Mouse (Mus musculus): ENCODE measurements around the gene Cpm. TPM values are rescaled to one million over a fixed set of nuclear protein-coding genes. Genes with fewer than 3 reads are reported as not detected.
A peak's percentile ranks its signal among the peaks of the same experiment; 100 is the strongest.
"Not testable (repeated sequence)": the region's sequence is repeated elsewhere in the genome, so short reads cannot be mapped to it uniquely, and the experiment has no call there.

The Cpm gene
- total RNA-seq, 2 experiments from 2014 or later, result 4.0 to 5.3 TPM

DNA sequence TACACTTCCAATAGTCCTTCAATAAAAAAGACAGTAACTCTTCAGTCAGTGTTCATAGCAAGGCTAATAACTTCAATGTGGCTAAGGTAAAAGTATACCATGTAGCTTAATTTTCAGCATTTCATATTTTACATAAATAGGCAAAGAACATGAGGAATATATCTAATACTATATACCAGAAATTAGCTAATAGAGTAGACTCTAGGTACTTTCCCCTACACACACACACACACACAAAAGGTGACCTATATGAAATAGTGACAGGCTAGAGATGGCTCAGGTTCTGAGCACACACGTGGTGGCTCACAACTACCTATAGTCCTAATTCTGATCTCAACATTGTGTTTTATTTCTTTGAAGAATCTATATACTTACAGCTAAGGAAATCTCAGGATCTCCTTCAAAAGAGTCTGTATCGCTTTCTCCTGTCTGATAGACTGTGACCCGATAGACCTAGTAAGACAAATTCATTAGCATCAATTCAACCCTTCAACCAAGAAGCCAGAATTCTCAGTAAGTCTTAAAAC lies 61.5 kb downstream of the Cpm start:
- intact Hi-C loops (cut with DNase I), result no loop called here
- DNase-seq (ENCODE audit: low spot score in 2 of 2), result no peak

DNA sequence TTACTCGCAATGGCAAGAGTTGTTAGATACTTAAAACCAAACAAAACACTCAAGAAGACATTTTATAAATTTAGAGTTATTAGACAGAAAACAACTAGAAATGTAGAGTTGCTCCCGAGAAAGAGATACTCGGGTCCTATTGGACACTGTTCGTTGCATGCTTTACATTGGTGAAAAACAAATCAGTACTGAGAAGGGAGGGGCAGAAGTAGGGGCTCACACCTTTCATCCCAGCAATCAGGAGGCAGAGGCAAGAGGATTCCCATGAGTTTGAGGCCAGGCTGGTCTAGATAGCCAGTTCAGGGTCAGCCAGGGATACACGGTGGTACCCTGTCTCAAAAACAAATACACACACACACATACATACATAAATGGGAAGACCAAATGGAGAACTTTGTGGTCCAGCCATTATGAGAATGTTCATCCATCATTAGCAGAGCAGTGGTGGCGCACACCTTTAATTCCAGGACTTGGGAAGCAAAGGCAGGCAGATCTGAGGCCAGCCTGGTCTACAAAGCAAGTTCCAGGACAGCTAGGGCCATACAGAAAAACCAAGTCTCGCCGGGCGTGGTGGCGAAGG lies 62.2 kb downstream of the Cpm start:
- intact Hi-C loops (cut with DNase I), result no loop called here
- no peak for DNase-seq (ENCODE audit: low spot score in 2 of 2)

DNA sequence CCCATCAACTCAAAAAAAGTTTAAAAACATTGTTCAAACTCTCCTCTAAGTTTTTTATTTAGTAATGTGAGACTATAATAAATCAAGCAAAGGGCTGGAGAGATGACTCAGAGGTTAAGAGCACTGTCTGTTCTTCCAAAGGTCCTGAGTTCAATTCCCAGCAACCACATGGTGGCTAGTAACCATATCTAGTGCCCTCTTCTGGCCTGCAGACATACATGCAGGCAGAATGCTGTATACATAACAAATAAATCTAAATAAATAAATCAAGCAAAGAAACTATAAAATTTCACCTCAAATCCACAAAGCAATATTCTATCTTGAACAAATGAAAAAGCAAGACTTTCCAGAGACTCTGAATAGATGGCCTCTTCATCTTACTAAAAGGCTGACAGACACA lies 62.9 kb downstream of the Cpm start:
- no peak for DNase-seq (ENCODE audit: low spot score in 2 of 2)
- intact Hi-C loops (cut with DNase I), result no loop called here

DNA sequence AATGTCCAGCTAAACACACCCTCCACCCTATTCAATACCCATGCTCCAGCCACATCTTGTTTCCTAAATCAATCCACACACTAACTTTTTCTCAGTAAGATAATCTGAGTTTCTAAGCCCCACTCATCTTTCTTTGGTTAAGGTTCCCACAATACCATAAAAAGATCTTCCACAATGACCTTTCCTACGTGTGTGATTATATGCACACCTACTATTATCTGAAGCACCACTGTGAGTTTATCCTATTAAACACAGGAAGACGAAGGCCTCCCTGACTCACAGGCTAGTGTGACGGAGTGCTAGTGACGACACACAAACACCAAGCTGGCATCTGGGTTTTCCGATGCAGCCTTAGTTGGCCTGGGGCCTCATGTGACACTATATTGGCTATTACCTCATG lies 63.7 kb downstream of the Cpm start:
- no peak for DNase-seq (ENCODE audit: low spot score in 2 of 2)
- intact Hi-C loops (cut with DNase I), result no loop called here

DNA sequence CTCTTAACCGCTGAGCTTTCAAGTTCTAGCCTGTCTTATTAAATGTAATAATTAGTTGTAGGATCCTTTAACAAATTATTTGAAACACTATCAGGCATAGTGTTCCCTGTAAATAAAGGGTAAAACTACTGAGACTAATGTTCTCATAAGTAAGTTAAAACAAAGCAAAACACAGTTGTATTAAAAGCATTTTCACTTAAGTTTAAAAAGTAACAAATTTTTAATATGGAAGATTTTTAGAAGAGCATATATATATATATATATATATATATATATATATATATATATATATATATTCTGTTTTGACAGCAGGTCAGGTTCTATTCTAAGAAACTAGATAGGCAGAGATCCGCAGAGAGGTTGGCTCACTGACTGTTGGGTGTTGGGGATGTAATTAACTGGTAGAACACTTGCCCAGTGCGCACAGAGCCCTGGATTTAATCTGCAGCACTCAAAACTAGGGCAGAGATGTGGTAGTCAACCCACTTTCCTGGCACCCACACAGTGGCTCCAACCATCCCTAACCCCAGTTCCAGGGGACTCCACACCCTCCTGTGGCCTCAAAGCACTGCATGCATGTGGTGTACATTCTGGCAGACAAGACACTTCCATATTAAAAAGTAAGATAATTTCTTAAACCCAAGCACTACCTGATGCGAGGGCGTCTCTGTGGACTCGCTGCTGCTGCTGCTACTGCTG lies 65.1 kb downstream of the Cpm start:
- DNase-seq (ENCODE audit: low spot score in 2 of 2), result peak in 1 of 2 experiments; percentile 28
- intact Hi-C loops (cut with DNase I), result no loop called here

DNA sequence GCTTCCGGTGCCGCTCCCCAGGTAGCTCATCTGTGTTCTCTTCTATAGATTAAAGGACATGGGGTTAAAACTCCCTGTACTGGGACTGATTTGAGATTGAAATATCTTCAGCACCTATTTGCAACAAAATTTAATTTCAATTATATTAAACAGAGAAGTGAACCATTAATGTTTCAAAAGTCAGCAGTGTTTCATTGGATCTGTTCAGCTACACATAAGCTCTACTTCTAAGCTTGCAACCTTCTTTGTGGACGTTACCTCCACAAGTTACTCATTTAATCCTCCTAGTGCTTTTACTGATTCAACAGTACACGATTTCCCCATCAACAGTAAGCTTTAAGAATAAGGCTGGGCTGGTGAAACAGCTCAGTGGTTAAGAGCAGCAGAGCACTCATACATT lies 65.7 kb downstream of the Cpm start:
- intact Hi-C loops (cut with DNase I), result no loop called here
- no peak for DNase-seq (ENCODE audit: low spot score in 2 of 2)

DNA sequence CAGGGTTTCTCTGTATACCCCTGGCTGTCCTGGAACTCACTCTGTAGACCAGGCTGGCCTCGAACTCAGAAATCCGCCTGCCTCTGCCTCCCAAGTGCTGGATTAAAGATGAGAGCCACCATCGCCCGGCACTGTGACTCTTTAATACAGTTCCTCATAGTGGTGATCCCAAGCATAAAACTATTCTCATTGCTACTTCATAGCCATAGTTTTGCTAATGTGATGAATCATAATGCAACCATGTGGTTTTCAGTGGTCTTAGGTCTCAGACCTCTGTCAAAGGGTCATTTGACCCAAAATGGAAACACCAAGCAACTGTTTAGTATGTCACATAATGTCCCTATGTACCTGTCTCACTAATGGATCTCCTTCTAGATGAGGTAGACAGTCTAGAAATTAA lies 66.3 kb downstream of the Cpm start:
- intact Hi-C loops (cut with DNase I), result no loop called here
- no peak for DNase-seq (ENCODE audit: low spot score in 2 of 2)

DNA sequence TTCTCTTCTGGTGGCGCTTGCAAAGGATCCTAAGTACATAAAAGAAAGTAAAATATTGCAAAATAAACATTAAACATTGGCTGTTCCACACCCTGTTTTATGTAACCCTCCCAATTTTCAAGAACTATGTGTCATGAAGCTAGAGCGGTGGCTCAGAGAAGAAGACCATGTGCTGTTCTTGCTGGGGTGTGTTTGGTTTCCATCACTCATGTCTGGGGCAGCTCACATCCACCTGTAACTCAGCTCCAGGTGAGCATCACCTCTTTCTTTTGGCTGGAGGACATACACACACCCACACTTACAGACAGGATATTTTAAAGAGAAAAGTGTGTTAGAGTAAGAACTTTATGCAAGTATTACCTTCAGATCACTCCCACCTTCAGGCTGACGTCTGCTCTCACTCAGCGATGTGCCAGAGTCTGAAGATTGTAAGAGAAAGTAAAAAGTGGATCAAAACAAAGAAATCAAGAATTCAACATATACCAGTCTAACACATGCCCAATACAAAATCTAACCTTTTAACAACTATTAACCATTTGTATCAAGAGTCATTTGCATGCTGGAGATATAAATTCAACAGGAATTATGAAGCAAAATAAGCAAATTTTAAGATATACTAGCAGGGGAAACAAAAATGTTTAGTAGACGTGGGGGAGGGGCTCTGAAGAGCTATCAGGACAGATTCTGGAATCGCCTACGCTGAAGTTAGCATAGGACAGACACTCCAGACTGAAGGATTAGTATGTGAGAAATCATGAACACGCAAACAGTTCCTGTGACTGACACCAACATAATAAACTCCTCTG lies 66.9 kb downstream of the Cpm start:
- intact Hi-C loops (cut with DNase I), result no loop called here
- no peak for DNase-seq (ENCODE audit: low spot score in 2 of 2)

DNA sequence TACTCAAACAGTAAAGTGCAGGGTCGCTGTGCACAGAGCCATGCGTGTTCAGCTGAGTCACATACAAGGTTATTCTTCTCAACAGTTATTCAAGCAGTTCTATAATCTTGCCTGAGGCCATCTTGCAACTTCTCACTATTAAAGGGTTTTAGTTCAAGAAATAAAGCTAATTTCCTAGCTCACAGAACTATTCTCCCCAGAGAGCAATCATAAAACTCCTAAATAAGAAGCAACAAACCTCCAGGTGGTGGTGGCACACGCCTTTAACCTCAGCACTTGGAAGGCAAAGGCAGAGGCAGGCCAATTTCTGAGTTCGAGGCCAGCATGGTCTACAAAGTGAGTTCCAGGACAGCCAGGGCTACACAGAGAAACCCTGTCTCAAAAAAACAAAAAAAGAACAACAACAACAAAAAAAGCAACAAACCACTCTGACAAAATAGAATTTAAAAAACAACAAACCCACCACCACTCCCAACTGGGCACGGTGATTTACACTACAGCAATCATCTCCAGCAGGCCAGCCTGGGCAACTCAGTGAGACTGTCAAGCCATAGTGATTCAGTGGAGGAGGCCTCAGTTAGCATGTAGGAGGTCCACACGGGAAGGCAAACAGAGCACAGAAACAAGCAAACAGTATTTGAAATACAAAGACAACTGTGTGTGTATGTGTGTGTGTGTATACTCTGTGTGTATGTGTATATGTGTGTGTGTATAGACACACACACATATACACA lies 67.7 kb downstream of the Cpm start:
- DNase-seq (ENCODE audit: low spot score in 2 of 2), result no peak
- intact Hi-C loops (cut with DNase I), result no loop called here

DNA sequence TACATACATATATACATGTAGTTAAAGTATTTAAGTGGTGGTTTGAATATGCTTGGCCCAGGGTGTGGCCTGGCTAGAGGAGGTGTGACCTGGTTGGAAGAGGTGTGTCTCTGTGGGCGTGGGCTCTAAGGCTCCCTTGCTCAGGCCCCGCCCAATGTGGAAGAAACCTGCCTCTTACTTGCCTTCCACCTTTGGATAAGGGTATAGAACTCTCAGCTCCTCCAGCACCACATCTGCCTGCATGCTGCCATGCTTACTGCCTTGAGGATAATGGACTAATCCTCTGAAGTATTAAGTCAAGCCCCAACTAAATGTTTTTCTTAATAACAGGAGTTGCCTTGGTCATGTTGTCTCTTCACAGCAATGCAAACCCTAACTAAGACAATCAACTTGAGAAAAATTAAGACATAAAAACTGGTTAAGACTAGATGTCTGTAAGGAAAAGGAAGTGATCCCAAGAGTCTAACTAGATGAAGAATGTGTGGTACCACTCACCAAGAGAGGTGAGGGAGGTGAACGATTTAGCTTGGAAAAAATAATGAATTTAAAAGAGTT lies 68.3 kb downstream of the Cpm start:
- intact Hi-C loops (cut with DNase I), result no loop called here

DNA sequence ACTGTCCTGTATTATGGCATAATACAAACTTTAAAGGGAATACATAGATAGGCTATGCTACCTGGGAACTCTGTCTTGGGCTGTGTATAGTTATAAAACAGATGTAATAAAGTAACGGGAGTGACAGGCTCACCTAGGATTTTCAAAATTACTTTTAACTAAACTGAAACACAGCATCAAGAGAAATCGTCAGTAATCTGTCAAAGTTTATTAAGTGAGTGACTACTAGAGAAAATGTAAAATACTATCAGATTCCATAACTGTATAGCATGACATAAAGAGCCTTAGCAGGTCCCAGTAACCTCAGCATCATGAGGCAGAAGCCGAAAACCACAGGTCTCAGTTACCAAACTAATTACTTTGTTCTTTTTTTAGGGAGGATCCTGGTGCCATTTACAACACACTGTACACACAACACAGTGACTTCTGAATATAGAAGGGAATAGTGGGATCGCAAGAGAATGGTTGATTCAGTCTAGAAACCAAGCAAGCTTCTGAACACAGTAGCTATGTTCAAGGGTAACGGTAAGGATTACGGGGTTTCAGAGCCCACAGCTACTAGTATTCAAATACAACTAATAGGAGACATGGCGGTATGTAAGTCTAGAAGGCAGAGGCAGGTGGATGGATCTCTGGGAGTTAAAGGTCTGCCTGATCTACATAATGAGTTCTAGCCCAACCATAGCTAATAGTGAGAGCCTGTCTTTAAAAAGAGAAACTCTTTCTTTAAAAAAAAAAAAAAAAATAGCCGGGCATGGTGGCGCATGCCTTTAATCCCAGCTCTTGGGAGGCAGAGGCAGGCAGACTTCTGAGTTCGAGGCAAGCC lies 69.2 kb downstream of the Cpm start:
- intact Hi-C loops (cut with DNase I), result no loop called here
- no peak for DNase-seq (ENCODE audit: low spot score in 2 of 2)

More for the DNA sequence above, 68.3 kb downstream of the Cpm start:
- no peak for DNase-seq (ENCODE audit: low spot score in 2 of 2)

DNA sequence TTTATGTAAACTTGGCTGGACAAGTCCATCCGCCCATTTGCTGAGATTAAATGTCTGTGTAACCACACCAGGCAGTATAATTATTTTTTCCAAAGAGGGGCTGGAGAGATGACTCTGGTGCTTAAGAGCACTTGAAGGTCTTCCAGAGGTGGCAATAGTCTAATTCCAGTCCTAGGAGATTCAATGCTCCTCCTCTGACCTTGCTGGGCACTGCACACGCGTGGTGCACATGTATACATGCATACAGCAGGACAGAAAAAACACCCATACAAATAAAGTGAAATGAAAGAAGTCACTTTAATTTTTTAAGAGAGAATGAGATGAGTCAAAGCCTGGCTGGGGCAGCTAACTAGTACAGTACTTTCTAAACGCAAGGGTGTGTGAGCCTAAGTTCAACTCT lies 70.6 kb downstream of the Cpm start:
- no peak for DNase-seq (ENCODE audit: low spot score in 2 of 2)
- intact Hi-C loops (cut with DNase I), result no loop called here

DNA sequence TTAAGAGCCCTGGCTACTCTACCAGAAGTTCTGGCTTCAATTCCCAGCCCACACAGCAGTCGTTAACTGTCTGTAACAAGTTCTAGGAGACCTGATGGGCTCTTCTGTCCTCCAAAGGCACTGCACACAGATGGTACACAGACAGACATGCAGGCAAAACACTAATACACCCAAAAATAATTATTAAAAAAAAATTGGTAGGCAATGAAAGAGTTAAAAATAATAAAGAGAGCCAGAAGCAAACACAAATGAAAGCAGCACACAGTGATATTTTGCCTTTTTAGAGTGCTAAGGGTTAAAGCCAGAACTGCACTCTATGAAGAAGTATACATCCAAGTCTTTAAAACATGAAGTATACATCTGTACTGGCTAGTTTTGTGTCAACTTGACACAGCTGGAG lies 71.2 kb downstream of the Cpm start:
- intact Hi-C loops (cut with DNase I), result no loop called here

DNA sequence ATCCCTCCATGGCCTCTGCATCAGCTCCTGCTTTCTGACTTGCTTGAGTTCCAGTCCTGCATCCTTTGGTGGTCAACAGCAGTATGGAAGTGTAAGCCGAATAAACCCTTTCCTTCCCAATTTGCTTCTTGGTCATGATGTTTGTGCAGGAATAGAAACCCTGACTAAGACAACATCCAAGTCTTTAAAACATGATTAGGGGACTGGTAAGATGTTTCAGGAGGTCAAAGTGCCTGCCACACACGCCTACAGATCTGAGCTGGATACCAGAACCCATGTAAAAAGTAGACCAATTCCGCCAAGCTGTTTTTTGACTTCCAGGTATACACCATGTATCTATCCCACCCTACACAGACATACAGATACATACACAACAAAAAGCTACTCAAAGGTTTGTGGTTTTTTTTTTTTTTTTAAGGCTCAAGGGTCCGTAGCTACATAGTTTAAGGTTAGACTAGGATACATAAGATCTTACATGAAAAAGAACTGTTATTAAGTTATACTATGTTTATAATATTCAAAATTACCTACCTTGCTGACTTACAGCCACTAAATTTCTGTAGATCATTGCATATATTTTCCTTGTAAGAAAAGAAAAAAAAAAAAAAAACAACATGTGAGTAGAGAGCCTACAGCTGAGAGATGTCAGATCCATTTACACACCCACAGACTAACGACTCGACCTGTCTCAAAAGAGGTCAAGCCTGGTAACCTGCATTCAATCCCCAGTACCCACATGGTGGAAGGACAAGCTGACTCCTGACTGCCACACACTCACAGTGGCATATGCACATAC lies 71.9 kb downstream of the Cpm start:
- no peak for DNase-seq (ENCODE audit: low spot score in 2 of 2)
- intact Hi-C loops (cut with DNase I), result no loop called here

More for the DNA sequence above, 71.2 kb downstream of the Cpm start:
- DNase-seq (ENCODE audit: low spot score in 2 of 2), result no peak

DNA sequence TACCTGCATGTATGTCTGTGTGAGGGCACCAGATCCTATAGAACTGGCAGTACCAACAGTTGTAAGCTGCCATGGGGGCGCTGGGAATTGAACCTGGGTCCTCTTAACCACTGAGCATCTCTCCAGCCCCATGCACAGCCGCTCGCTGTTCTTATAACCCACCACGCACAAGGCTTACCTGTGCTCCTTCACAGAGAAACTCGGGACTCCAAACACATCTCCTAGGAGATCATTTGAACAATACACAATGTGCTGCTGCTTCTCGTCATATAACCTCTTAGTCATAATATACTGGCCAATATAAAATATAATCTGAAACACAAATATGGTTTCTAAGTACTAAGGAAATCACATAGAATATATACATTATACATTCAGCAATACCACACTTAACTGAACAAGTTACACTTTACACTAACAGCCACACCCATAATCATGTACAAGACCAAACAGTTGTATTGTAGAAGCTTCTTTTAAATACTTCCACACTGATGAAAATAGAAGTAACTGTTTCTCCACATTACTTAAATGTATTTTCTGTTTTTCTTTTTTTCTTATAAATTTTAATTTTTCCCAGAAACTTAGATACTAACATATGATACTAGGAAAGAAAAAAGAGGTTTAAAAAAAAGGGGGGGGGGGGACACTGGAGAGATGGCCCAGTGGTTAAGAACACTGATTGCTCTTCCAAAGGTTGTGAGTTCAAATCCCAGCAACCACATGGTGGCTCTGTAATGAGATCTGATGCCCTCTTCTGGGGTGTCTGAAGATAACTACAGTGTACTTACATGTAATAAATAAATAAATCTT lies 72.9 kb downstream of the Cpm start:
- DNase-seq (ENCODE audit: low spot score in 2 of 2), result no peak
- intact Hi-C loops (cut with DNase I), result no loop called here

DNA sequence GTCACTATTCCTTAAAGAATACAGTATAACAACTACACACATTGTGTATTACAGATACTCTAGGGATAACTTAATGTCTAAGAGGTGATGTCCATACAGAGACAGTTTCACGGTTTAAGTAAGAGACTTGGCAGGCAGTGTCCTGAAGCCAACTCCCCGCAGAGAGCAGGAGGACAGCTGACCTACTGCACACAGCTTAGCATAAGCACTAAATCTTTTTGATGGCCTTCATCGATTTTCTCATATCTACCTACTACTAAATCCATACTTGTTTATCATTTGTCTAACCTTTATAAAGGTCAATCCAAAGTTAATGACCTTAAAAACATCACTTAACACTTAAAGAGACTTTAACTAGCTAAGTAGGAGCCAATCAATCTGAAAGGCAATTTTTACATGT lies 74.2 kb downstream of the Cpm start:
- intact Hi-C loops (cut with DNase I), result no loop called here
- DNase-seq (ENCODE audit: low spot score in 2 of 2), result no peak

DNA sequence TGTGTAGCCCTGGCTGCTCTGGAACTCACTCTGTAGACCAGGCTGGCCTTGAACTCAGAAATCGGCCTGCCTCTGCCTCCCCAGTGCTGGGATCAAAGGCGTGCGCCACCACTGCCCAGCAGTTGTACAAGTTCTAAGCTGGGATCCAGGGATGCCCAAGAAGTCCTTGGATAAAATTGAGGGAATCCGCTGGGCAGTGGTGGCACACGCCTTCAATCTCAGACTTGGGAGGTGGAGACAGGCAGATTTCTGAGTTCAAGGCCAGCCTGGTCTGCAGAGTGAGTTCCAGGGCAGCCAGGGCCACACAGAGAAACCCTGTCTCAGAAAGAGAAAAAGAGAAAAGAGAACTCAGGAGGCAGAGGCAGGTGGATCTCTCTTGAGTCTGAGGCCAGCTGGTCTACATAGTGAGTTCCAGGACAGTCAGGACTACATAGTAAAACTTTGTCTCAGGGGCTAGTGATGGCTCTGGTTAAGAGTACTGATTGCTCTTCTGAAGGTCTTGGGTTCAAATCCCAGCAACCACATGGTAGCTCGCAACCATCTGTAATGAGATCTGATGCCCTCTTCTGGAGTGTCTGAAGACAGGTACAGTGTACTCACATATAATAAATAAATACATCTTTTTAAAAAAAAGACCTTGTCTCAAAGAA lies 75.1 kb downstream of the Cpm start:
- intact Hi-C loops (cut with DNase I); DNase-seq (ENCODE audit: low spot score in 2 of 2): not testable (repeated sequence)

Data from left cerebral cortex, postnatal 25 days (tissue).